Mouse (Mus musculus) urinary bladder, adult 2 months (tissue): Measurements from ENCODE around the gene Spsb1. TPM values are rescaled to one million over a fixed set of nuclear protein-coding genes. Genes with fewer than 3 reads are reported as not detected.
A peak's percentile ranks its signal among the peaks of the same experiment; 100 is the strongest.

Experiments
- DNase-seq: peaks from one replicate; pipeline ENCODE4 v3.0.0; 2022; ENCODE audit warnings: low spot score
- polyA plus RNA-seq: library from polyadenylated mRNA; depleted of rRNA; stranded (reverse); fragments of >200 nt; gene quantifications from 2 replicates; pipeline ENCODE4 v1.2.3, GENCODE M21; 2012

Spsb1 gene
- polyA plus RNA-seq, 1 experiment, result 21.0 TPM

DNA sequence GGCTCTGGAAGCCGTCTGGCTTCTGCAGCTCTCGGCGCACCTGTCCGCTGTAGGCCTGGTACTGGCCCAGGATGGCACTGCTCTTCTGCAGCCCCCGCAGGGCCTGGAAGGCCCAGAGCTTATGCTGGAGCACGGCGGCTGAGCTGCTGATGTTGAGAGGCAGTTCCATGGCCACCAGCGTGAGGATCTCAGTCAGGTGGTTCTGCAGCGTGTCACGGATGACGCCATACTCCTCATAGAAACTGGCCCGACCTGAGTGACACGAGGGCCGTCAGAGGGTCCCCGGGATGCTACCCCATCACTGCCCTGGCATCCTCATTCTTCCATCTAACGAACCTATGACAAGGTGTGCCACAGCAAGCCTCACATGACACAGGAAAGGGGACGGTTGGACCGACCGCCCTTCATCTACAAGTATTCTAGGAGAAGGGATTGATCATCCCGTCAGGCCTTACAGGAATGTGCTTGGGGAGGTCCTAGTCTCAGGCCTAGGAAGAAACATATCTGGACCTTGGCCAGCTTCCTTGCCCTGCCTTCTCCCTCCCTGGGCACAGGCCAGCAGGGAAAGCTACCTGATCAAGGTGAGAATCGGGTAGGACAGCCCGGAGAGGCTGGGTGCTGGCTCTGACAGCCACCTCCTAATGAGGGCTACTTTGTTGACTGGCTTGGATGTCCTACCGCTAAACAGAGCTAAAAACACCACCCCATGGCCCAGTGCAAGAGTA is 29.2 kb upstream of the Spsb1 start:
- DNase-seq, result no peak

DNA sequence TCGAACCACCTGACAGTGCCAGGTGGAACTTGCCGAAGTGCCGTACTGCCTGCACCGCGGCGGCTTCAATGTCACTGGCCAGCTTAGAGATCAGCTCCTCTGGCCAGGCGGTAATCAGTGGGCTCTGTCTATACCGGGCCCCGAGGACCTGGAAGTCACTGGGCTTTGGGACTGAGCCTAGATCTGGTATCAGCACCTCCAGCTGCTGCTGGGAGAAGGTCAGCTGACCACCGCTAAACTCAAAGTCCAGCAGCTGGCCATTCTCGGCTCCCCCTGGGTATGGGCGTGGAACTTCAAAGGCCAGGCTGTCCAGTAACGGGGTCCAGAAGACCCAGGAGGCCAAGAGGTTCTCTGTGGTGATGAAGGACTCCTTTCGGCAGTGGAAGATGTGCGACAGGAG is 27.3 kb upstream of the Spsb1 start:
- DNase-seq, result no peak

DNA sequence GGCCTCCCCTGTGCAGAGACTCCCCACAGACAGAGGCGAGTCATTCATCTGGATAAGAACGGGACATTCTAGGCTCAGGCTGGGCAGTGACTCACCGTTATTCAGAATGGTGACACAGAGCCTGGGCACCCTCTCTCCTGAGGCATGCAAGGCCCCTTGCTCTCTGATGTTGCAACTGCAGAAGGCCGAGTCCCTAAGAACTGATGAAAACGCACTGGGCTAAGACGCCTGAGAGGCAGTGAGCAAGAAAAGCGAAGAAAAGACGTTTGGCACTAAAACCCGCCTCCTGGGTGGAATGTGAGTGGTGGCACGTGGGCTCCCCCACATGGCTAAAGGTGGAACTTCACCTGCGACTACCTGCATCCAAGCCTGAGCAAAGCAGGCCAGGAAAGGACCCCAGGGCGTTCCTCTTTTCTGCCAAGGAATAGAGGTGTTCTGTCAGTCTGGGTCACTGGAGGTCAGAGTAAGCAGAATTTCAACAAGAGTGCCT is 25.0 kb upstream of the Spsb1 start:
- peak; percentile 59 for DNase-seq

DNA sequence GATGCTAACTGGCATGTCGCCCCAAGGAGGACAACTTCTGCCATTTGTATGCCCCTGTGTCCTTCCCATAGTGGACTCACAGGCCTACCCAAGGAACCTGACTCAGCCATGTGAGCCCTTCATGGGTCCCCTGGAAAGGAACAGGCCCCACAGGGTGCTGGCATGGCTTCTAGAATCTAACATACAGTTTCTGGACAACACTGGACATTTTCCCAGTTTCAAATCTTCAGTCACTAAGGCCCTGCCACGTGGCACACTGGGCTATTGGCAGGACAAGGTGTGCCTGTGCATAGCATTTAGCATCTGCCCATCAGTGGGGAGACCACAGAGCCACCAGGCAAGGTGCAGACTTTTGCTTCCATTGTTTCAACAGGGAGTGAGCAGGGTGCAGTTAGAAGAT is 24.0 kb upstream of the Spsb1 start:
- no peak for DNase-seq

- DNase-seq, result no peak
Observed at GRCm38 (mm10) chr4:149977801-149978544, 23.1 kb upstream of the Spsb1 start.

DNA sequence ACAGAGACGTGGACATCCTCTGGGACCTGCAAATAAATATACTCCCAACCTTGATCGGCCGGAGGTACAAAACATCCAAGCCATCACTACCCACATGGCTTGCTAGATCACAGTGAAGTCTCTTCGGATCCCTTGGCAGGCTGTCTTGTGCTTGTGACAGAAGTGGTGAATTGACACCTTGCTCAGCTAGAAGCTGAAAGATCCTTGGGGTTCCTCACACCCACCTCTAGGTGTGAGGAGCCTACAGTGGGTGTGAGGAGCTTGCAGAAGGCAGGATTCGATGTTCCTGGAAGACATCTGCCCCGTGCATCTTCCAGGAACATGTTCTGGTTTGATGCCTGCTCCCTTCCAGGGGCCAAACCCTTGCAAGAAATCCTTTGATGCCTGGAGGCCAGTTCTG is 22.3 kb upstream of the Spsb1 start:
- DNase-seq, result no peak

DNA sequence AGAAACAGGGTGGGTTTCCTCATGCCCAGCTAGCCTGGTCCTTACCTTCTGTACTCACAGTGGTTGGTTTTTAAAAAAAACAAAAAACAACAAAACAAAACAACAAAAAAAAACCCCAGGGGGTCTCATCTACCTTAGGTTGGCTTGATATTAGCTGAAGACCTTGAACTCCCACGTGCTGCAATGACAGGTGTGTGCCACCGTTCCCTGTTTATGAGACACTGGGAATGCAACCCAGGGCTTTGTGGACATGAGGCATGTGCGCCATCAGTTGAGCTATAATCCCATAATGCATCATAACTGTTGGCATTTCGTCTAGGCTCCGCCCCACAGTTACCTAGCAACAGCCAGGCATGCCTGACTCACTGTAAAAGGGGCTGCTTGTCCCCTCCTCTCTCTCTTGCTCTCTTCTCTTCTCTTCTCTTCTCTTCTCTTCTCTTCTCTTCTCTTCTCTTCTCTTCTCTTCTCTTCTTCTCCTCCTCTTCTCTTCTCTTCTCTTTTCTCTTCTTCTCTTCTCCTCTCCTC is 20.9 kb upstream of the Spsb1 start:
- DNase-seq, result no peak

DNA sequence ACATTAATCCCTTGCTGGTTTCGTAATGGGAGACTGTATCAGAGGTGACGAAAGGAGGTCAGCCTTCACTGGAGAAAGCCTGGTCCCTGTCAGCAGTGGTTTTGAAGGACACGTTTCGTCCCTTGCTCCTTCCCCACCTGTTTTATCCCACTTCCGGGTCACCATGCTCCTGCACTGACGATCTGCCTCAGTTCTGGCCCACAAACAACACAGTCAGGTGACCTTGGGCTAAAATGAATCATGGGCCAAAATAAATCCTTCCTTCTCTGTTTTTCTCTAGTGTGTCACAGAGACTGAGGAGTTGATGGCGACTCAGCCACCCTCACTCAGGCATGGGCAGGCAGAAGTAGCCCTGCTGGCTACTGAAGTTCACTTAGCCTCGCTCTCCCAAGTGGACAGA is 20.4 kb upstream of the Spsb1 start:
- no peak for DNase-seq

DNA sequence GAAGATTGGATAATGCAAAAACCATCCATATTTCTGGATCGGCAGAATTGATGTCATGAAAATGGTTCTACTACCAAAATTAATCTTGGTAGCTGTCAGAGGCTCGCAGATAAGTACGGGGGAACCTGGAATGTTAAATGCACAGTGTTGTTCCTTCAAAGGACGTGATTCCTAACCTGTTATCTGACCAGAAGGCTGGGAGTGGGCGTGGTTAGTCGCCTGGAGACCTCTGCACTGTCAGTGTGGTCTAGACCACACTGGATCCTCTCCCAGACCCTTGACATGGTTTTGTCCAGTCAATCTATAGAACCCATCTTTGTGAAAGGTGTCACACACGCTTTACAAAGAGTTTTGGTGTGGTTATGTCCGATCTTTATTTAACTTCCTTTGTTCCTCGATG is 16.6 kb upstream of the Spsb1 start:
- DNase-seq, result no peak

DNA sequence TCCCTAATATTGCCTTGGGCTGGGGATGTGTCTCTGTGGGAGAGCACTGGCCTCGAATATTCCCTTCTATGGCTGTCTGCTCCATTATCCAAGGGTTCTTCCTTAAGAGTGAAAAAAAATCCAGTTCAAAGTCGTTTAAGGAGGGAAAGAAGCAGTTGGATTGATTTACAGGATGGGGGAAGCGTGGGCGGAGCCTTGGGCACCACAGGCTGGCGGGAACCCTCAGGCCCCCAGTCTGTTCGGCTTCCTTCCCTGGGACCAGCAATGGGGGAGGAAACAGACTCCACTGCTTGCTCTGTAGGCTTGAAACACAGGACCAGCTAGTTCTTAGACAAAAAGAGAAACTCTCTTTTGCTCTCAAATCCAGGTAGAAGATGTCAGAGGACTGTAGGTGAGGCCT is 13.7 kb upstream of the Spsb1 start:
- no peak for DNase-seq

DNA sequence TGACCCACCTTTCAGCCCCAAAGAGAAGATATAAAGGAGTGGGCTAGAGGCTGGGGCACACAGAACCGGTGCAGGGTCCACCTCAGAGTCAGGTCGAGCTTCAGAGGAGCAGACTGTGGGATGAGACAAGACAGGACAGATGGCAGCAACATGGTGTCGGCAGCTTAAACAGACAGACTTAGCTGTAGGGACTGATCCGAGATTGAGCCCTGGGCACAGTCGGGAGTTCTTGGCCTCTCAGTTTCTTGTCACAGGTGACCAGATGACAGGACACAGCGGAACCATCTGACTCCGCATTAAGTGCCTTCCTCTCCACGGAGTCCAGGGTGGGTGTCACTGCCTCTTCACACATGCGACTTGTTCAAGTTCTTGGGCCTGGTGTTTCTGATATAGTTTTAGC is 12.1 kb upstream of the Spsb1 start:
- no peak for DNase-seq

GRCm38 (mm10) chr4:149966252-149966651 is 11.4 kb upstream of the Spsb1 start:
- no peak for DNase-seq

GRCm38 (mm10) chr4:149965672-149966071 is 10.8 kb upstream of the Spsb1 start:
- no peak for DNase-seq

DNA sequence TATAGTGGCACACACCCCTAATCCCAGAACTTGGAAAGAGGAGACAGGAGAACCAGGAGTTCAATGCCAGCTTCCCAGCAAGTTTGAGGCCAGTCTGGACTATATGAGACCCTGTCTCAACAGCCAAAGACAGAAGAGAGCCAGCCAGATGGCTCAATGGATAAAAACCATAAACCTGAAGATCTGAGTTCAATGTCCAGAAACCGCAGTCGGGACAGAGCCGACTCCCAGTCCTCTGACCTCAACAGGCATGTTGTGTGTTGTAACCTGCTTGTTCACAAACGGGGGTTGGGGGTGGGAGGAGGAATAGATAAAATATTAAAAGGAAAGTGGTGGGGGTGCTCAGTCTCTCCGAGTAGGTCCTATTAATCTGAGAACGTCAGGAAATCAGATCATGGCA is 10.4 kb upstream of the Spsb1 start:
- DNase-seq, result no peak

GRCm38 (mm10) chr4:149964770-149965169 is 9.9 kb upstream of the Spsb1 start:
- DNase-seq, result no peak

GRCm38 (mm10) chr4:149964285-149964684 is 9.4 kb upstream of the Spsb1 start:
- DNase-seq, result no peak

GRCm38 (mm10) chr4:149960391-149960790 is 5.5 kb upstream of the Spsb1 start:
- DNase-seq, result no peak

DNA sequence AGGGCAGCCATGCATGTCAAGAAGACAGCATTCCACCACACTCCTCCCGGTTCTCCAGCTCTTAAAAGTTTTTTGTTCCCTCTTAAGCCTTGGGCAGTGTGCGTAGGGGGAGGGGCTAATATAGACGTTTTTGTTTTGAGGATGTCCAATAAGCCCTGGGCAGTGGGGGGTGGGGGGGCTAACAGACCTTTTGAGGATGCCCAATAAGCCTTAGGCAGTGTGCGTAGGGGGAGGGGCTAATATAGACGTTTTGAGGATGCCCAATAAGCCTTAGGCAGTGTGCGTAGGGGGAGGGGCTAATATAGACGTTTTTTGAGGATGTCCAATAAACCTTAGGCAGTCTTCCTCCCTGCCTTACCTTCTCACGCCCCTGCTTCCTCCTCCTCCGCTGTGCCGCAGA is 5.0 kb upstream of the Spsb1 start:
- no peak for DNase-seq

DNA sequence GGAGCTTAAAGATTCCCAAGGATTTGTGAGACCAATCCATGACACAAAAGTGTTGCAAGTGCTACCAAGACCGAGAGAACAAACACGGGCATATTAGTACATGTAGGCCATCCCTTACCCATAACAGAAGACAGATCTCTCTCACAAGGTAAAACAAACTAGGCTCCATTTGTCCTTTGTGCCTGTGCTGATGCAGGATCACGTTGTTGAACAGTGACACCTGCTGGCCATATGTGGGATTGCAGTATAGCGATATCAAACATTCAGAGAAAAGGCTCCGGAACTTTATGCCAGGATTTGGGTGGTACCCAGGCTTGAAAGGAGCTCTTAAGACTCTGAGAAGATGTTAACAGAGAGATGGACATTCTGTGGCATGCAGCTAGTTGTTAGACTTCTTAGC is 3.7 kb upstream of the Spsb1 start:
- DNase-seq, result no peak

DNA sequence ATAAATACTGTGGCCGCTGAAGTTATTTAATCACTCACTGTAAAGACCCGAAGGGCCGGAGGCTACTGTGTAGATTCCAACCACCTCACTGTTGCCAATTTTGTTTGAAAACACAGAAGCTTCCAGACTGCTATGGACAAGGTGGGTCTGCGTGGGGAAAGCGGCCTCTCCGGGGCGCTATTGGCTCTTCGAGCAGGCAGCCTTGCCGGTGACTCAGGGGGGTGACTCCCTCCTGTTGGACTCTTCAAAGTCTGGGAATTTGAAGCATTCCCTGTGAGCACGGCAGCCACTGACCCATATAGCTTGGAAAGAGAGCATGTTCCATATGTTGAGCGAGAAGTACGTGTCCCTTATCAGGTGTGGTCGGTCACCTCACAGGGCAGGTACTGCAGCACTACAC is 1.2 kb upstream of the Spsb1 start:
- no peak for DNase-seq

DNA sequence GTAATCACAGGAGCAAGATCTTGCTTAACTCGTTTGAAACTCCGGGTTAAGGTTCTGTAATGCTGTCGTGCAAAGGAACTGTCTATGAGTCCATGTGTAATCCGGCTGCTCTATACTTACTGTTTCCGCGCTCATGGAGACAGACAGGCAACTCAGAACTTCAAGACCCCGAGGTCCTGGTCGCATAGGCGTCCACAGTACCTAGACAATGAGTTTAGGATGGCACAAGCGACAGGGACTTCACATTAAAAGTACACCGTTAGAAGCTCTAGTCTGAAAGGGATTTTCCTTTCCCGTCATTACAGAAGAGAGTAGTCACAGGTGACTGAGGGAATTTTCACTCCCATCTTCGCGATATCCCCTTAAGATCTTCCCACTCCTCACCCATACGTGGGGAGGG is 788 bp upstream of the Spsb1 start:
- DNase-seq, result no peak

DNA sequence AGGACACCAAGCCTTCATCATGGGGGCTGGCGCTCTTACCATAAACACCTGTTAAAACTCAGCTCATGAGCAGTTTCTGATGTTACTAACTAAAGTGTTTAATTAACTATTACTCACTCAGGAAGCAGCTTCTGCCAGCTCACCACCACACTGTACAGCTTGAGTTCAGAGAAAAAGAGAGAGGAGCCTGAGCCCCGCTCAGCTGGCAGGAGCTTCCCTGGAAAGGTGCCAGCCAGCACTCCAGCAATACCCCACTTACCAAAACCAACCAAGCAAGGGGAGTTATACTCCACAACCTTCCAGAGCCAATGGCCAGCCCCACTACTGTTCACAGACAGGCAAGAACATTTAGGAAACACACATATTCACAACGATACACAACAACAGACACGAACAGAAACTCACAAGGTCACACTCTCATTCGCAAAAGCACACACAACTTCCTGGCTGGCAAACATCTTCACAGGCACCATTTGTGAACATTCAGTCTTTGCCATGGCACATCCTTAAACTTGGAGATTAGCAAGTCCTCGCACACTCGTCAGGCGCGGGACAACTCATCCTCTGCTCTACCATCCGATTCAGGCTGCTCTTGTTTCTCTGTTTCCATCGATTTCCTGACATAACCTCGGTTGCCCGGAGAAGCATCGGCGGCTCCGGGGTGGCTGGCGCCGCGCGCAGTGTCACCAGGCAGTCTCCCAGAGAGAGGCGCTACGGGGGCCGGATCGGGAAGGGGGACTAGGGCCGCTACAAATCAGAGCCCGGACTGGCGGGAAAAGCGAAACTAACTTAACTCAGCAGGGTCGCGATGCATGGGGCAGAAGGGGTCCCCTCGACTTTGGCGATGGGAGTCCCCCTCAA is 992 bp downstream of the Spsb1 start:
- DNase-seq, result peak; percentile 51
